Mouse (Mus musculus) layer of hippocampus, postnatal 10 days (tissue): ENCODE results near the gene Tbx4. TPM values are rescaled to one million over a fixed set of nuclear protein-coding genes. Genes with fewer than 3 reads are reported as not detected.

Experiments used
- DNase-seq, 2 experiments: peaks; one replicate each; pipeline ENCODE4 v3.0.0; 2021; ENCODE audit warnings: low spot score in 2 of 2
- long read RNA-seq: library from polyadenylated mRNA; stranded (forward); transcript quantifications from one replicate; pipeline ENCODE4 v2.0.0, GENCODE M21; 2023
- total RNA-seq, 2 experiments: library from RNA; stranded (reverse); gene quantifications; 2 replicates each; pipeline ENCODE4 v1.2.3; 2021

Gene Tbx4
- under 1 TPM; 0.54 to 0.69 TPM for total RNA-seq
- long read RNA-seq = 0 reads

- no peak for DNase-seq
Observed at GRCm38 (mm10) chr11:85885665-85886428, at the start of gene Tbx4. Gene Tbx4, plus strand, starts transcription at chr11:85886422.

- DNase-seq = no peak
Observed at GRCm38 (mm10) chr11:85836523-85837290, 49.5 kb upstream of the Tbx4 start.

- no peak for DNase-seq
Observed at GRCm38 (mm10) chr11:85837291-85837647, 49.0 kb upstream of the Tbx4 start.

- no peak for DNase-seq
Observed at GRCm38 (mm10) chr11:85837648-85838423, 48.4 kb upstream of the Tbx4 start.

GRCm38 (mm10) chr11:85838424-85839257 is 47.6 kb upstream of the Tbx4 start:
- DNase-seq = no peak

GRCm38 (mm10) chr11:85839258-85840030 is 46.8 kb upstream of the Tbx4 start:
- DNase-seq = no peak

- no peak for DNase-seq
Observed at GRCm38 (mm10) chr11:85840031-85840802, 46.0 kb upstream of the Tbx4 start.

GRCm38 (mm10) chr11:85840803-85841145 is 45.4 kb upstream of the Tbx4 start:
- DNase-seq = no peak

GRCm38 (mm10) chr11:85841211-85841681 is 45.0 kb upstream of the Tbx4 start:
- no peak for DNase-seq

- DNase-seq = peak; percentile 74 to 83
Observed at GRCm38 (mm10) chr11:85841980-85842379, 44.2 kb upstream of the Tbx4 start.

GRCm38 (mm10) chr11:85842596-85843346 is 43.5 kb upstream of the Tbx4 start:
- DNase-seq = no peak

GRCm38 (mm10) chr11:85843347-85843692 is 42.9 kb upstream of the Tbx4 start:
- DNase-seq = peak; percentile 71

GRCm38 (mm10) chr11:85844144-85844965 is 41.9 kb upstream of the Tbx4 start:
- DNase-seq = peak; percentile 87 to 91

GRCm38 (mm10) chr11:85844971-85845370 is 41.3 kb upstream of the Tbx4 start:
- no peak for DNase-seq

GRCm38 (mm10) chr11:85845921-85846320 is 40.3 kb upstream of the Tbx4 start:
- no peak for DNase-seq

GRCm38 (mm10) chr11:85846509-85846908 is 39.7 kb upstream of the Tbx4 start:
- no peak for DNase-seq

GRCm38 (mm10) chr11:85849037-85849436 is 37.2 kb upstream of the Tbx4 start:
- peak; percentile 71 to 76 for DNase-seq

GRCm38 (mm10) chr11:85850233-85850632 is 36.0 kb upstream of the Tbx4 start, which contains the start of gene Gm11444:
Gene Gm11444, minus strand, starts transcription at chr11:85850333.
- no peak for DNase-seq
